Mouse (Mus musculus): ENCODE measurements around the gene Tmem100. TPM values are rescaled to one million over a fixed set of nuclear protein-coding genes. Genes with fewer than 3 reads are reported as not detected.

The Tmem100 gene
- total RNA-seq, 2 experiments from 2014 or later = 6.3 to 8.1 TPM

GRCm38 (mm10) chr11:90053820-90054219 is 23.7 kb downstream of the Tmem100 start:
- DNase-seq (ENCODE audit: low spot score in 2 of 2) = no peak

GRCm38 (mm10) chr11:90054401-90054800 is 24.3 kb downstream of the Tmem100 start:
- no peak for DNase-seq (ENCODE audit: low spot score in 2 of 2)

GRCm38 (mm10) chr11:90057070-90057469 is 26.9 kb downstream of the Tmem100 start:
- DNase-seq (ENCODE audit: low spot score in 2 of 2) = no peak

- DNase-seq (ENCODE audit: low spot score in 2 of 2) = no peak
Measured at GRCm38 (mm10) chr11:90059241-90059640, 29.1 kb downstream of the Tmem100 start.

- DNase-seq (ENCODE audit: low spot score in 2 of 2) = no peak
Measured at GRCm38 (mm10) chr11:90062657-90063056, 32.5 kb downstream of the Tmem100 start.

GRCm38 (mm10) chr11:90066405-90067250 is 36.5 kb downstream of the Tmem100 start:
- DNase-seq (ENCODE audit: low spot score in 2 of 2) = no peak

- no peak for DNase-seq (ENCODE audit: low spot score in 2 of 2)
Measured at GRCm38 (mm10) chr11:90071747-90072146, 41.6 kb downstream of the Tmem100 start.

GRCm38 (mm10) chr11:90073201-90073600 is 43.1 kb downstream of the Tmem100 start:
- DNase-seq (ENCODE audit: low spot score in 2 of 2) = no peak

- DNase-seq (ENCODE audit: low spot score in 2 of 2) = no peak
Measured at GRCm38 (mm10) chr11:90076666-90077065, 46.5 kb downstream of the Tmem100 start.

GRCm38 (mm10) chr11:90080678-90081267 is 50.6 kb downstream of the Tmem100 start:
- DNase-seq (ENCODE audit: low spot score in 2 of 2) = no peak

- DNase-seq (ENCODE audit: low spot score in 2 of 2) = no peak
Measured at GRCm38 (mm10) chr11:90081820-90082596, 51.9 kb downstream of the Tmem100 start.

GRCm38 (mm10) chr11:90083042-90083441 is 52.9 kb downstream of the Tmem100 start:
- no peak for DNase-seq (ENCODE audit: low spot score in 2 of 2)

- no peak for DNase-seq (ENCODE audit: low spot score in 2 of 2)
Measured at GRCm38 (mm10) chr11:90084166-90084565, 54.0 kb downstream of the Tmem100 start.

Other genes starting within 250 kb of the Tmem100 start
- 10 to 100 TPM in 1 of 2 experiments, 1 to 10 TPM in 1; 8.8 to 14.3 TPM for gene Pctp, start 27.5 kb upstream of the Tmem100 start, total RNA-seq (2021)
- gene Gm45716, start 157.3 kb downstream of the Tmem100 start, total RNA-seq (2021) = 1 to 10 TPM; 3.9 to 4.9 TPM
- 10 to 100 TPM; 40.5 to 44.0 TPM for gene Mmd, start 219.1 kb downstream of the Tmem100 start, total RNA-seq (2021)

Data from adrenal gland, postnatal 4 days (tissue).